8 mouse cellular contexts compared by ENCODE assay signal in genomic region chr3:50902933-50903332, GRCm38 (mm10).
DNase-seq lines count a peak whose midpoint lies in the region; ATAC-seq lines count a peak whose summit lies in the region.

No protein-coding gene starts in this region.

- peak; percentile 29 for DNase-seq in kidney, postnatal 14 days
- DNase-seq in kidney, adult 8-10 months, result no peak
- DNase-seq in right cerebral cortex, adult 2 months (ENCODE audit: low spot score in 2 of 2), result peak; percentile 68
- DNase-seq in spleen, postnatal 14 days (ENCODE audit: low spot score in 2 of 2), result no peak
- no peak for DNase-seq in adrenal gland, postnatal 25 days

- H3K9me3 ChIP-seq in embryonic facial prominence, embryonic 12.5 days, result no peaks in the 10 kb centered on the region
- no peaks in the 10 kb centered on the region for H3K9me3 ChIP-seq in heart, embryonic 16.5 days (replicated peaks; ENCODE audit: control insufficient read depth, low read length)
- no peaks in the 10 kb centered on the region for H3K9me3 ChIP-seq in kidney, embryonic 15.5 days (replicated peaks)

- no peak overlapping the region for H3K9ac ChIP-seq in embryonic facial prominence, embryonic 12.5 days
- no peak overlapping the region for H3K9ac ChIP-seq in heart, embryonic 16.5 days (ENCODE audit: low read length)
- H3K9ac ChIP-seq in kidney, embryonic 15.5 days, result no peak overlapping the region

- H3K4me2 ChIP-seq in embryonic facial prominence, embryonic 12.5 days (replicated peaks), result no peak overlapping the region
- H3K4me2 ChIP-seq in heart, embryonic 16.5 days (ENCODE audit: low read depth, low read length), result peak overlapping the region; percentile 25
- no peak overlapping the region for H3K4me2 ChIP-seq in kidney, embryonic 15.5 days

- 0 out of 2 replicates have a peak overlapping the region, but pooled peaks have one; percentile 56 for H3K27ac ChIP-seq in embryonic facial prominence, embryonic 12.5 days
- no peak overlapping the region for H3K27ac ChIP-seq in heart, embryonic 16.5 days (ENCODE audit: low read length)
- no peak overlapping the region for H3K27ac ChIP-seq in kidney, embryonic 15.5 days

- 38% methylated on average over 7 of the region's 7 CpGs for WGBS in embryonic facial prominence, embryonic 12.5 days
- 34% methylated on average over 7 of the region's 7 CpGs for WGBS in heart, embryonic 16.5 days
- 49% methylated on average over 7 of the region's 7 CpGs for WGBS in kidney, embryonic 15.5 days

- H3K27me3 ChIP-seq in embryonic facial prominence, embryonic 12.5 days, result no peaks in the 10 kb centered on the region
- H3K27me3 ChIP-seq in heart, embryonic 16.5 days (ENCODE audit: control insufficient read depth, insufficient read depth, low read length), result no peaks in the 10 kb centered on the region
- no peaks in the 10 kb centered on the region for H3K27me3 ChIP-seq in kidney, embryonic 15.5 days

- H3K36me3 ChIP-seq in embryonic facial prominence, embryonic 12.5 days, result no peaks in the 10 kb centered on the region
- no peaks in the 10 kb centered on the region for H3K36me3 ChIP-seq in heart, embryonic 16.5 days (ENCODE audit: control insufficient read depth, insufficient read depth)
- H3K36me3 ChIP-seq in kidney, embryonic 15.5 days, result no peaks in the 10 kb centered on the region

- no peak for ATAC-seq in embryonic facial prominence, embryonic 12.5 days (ENCODE audit: insufficient number of reproducible peaks, insufficient read depth, low FRiP score, low TSS enrichment)
- ATAC-seq in heart, embryonic 16.5 days (replicated peaks; ENCODE audit: extremely low read depth, insufficient read depth, low FRiP score), result no peak
- ATAC-seq in kidney, embryonic 15.5 days (replicated peaks; ENCODE audit: low FRiP score), result no peak

- H3K4me1 ChIP-seq in embryonic facial prominence, embryonic 12.5 days, result peaks cover 27% of the 10 kb centered on the region
- H3K4me1 ChIP-seq in heart, embryonic 16.5 days (ENCODE audit: control insufficient read depth, insufficient read depth, low read length), result peaks cover 12% of the 10 kb centered on the region; the same call in 1 of the 2 replicates
- peaks cover 26% of the 10 kb centered on the region for H3K4me1 ChIP-seq in kidney, embryonic 15.5 days

- H3K4me3 ChIP-seq in embryonic facial prominence, embryonic 12.5 days, result no peak overlapping the region
- no peak overlapping the region for H3K4me3 ChIP-seq in heart, embryonic 16.5 days (ENCODE audit: low read length)
- H3K4me3 ChIP-seq in kidney, embryonic 15.5 days (replicated peaks), result no peak overlapping the region

Comparison
In these comparisons a context has a peak if more than half of its experiments do, and no peak if none do; other contexts are left out.
1. DNase-seq: peak in kidney, postnatal 14 days (single experiment) and right cerebral cortex, adult 2 months (2 of 2); none in kidney, adult 8-10 months (0 of 2), spleen, postnatal 14 days (0 of 2) and adrenal gland, postnatal 25 days (single experiment).